Mouse (Mus musculus) urinary bladder, postnatal 4 days (tissue): ENCODE measurements around the gene Zfp940.

Experiments used
- DNase-seq, 2 experiments: peaks; one replicate each; pipeline ENCODE4 v3.0.0; 2021 to 2022; ENCODE audit warnings: low spot score in 2 of 2

The Zfp940 gene

DNA sequence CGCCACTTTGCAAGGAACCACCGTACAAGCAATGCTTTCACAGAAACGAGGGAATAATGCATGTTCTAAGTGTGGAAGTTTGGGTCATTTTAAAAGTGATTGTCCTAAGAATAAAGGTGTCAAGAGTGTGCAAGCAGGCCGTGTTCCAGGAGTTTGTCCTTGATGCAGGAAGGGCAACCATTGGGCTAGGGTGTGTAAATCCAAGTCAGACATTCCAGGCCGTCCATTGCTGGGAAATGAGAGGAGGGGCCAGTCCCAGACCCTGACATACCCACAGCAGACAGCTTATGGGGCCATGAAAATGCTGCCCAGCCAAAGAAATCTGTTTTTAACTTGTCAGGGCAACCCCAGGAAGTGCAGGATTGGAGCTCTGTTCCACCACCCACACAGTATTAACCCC, 46.4 kb downstream of the Zfp940 start:
- DNase-seq = no peak

DNA sequence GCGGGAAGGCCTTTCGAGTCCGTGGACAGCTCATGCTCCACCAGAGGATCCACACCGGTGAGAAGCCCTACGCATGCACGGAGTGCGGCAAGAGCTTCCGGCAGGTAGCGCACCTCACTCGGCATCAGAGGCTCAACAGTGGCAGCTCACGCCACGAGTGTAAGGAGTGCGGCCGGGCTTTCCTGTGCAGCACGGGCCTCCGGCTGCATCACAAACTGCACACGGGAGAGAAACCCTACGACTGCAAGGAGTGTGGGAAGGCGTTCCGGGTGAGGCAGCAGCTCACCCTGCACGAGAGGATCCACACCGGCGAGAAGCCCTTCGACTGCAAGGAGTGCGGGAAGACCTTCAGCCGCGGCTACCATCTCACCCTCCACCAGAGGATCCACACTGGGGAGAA, 60.6 kb downstream of the Zfp940 start:
- DNase-seq = no peak

DNA sequence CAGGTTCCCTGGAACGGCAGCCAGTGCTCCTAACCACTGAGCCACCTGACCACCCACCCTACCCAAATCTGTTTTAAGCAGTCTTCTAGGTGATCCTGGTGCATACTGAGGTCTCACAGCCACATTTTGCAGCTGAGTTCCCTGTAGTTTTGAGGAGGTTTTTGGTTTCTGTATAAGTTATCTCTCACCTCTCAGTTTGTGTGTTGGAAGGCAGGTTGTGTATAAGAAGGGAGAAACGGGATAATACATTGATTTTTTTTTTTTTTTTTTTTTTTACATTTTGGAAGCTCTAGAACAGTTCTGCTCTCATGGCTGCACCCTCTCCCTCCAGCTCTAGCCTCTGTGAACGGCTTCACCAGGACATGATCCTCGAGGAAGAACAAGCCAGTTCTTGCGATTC, 67.6 kb downstream of the Zfp940 start:
- DNase-seq = no peak

DNA sequence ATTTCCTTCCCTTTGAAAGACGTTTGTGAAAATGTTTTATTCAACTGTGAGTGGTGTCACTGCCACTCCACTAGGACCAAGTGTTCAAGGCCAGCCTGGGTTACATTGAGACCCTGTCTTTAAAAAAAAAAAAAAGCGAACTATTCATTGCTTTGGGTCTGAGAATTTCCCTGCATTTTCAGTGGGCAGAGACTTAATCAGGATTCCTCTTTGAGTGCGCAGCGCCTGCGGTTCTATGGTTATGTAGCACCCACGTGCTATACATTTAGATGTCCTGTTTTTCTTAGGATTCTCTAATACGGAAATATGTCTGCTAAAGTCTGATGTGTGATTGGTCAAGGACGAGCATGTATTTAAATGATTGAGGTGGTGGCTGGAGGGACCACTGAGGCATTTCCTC, 68.4 kb downstream of the Zfp940 start:
- no peak for DNase-seq

DNA sequence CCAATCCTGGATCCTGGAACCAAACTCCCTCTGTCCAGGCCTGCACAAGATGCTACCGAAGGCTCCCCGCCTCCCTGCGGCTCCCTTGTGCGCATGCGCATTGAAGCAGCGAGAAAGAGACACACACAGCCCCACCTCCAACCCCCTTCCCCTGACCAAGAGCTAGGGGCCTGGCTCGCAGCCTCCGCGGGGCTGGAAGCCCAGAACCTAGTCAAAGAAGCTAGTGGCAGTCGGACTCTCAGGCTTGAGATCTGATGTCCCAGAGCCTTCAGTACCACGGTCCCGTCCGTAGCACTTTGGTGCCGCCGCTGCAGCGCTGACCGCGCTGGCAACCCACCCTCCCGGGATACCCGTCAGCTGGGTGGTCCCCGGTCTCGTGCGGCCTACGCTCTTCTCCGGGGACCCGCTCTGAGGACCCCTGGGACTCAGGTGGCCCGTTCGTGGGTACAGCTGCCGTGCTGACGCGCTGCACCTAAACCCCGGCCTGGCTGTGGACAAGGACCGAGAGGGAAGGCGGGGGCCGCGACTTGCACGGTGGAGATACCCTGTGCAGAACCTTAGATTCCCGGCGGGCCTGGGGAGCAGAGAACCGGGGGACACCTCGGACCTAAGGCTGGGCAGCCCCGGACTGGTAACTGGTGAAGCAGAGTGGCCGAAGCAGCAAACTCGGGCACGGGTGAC, 69.5 kb downstream of the Zfp940 start, which contains the start of gene Zfp30:
Gene Zfp30 (plus strand): TSS at position 128 of the 681 bp plus-strand sequence.
- DNase-seq = peak; percentile 77 to 82
